Mouse (Mus musculus): ENCODE results near the gene Gm16429. TPM values are rescaled to one million over a fixed set of nuclear protein-coding genes. Genes with fewer than 3 reads are reported as not detected.

Gm16429 gene
- polyA plus RNA-seq (2012; rRNA removed; ENCODE audit: low replicate concordance), result not detected in 2 replicates

GRCm38 (mm10) chr5:93928952-93929351, at the start of gene Gm16429:
TSS of gene Gm16429 (minus strand) at chr5:93929052.

Other genes starting within 250 kb of the Gm16429 start
- gene Gm7792, start 85.3 kb downstream of the Gm16429 start, polyA plus RNA-seq (2012; rRNA removed; ENCODE audit: low replicate concordance), result not detected in 2 replicates
- not detected in 2 replicates for gene BC061212, start 141.5 kb upstream of the Gm16429 start, polyA plus RNA-seq (2012; rRNA removed; ENCODE audit: low replicate concordance)
- not detected in 2 replicates for gene Gm6351, start 147.3 kb upstream of the Gm16429 start, polyA plus RNA-seq (2012; rRNA removed; ENCODE audit: low replicate concordance)